Mouse (Mus musculus): Measurements from ENCODE around the gene Cldn6.

DNA sequence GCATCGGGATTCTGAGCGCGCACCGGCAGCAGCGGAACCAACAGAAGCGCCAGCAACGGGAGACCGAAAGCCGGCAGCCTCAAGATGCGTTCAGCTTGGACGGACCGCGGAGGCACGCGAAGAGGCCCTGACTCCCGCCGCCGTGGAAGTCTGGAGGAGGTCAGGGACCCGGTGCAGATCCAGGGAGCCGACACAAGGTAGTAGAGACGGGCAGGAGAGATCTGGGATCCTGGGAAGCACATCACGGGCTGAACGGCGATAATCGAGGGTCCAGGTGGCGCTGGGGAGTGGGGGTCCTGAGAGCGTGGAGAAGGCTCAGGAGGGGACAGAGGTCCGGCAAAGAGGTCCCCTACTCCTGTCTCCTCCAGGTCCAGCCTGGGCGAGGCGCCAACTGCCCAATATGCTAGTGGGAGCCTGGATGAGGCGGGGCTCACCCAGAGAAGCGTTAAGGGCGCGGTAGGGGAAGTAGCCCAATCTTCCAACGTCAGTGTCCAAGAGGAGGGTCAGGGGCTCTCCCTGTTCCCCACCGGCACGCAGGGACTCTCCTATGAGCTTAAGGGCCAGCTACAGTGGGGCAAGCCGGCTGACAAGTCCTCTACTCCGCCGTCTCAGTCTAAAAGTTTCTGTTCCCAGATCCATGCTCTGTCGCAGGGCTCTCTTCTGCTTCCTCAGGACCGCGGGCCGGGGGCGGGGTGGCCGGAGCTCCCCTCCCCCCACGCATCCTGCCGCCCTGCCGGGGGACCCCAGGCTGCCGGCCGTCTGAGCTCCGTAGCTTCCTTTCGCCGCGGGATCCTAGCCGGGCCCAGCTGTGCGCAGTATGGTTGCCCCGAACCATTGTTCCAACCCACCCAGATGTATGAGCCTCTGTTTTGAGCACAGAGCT is 34.2 kb upstream of the Cldn6 start, which contains the start of gene Mmp25:
- TF ChIP-seq CTCF (IDR thresholded peaks at IDR 0.05; ENCODE audit: low read depth, low read length) (no peak), POLR2A (IDR thresholded peaks at IDR 0.05; ENCODE audit: borderline replicate concordance, low read depth, low read length) (no peak)

All from bone marrow macrophage, adult 2 months (primary cell).